Mouse (Mus musculus): ENCODE measurements around the gene Synpo2l. TPM values are rescaled to one million over a fixed set of nuclear protein-coding genes. Genes with fewer than 3 reads are reported as not detected.
A peak's percentile ranks its signal among the peaks of the same experiment; 100 is the strongest.
"Not testable (repeated sequence)": the region's sequence is repeated elsewhere in the genome, so short reads cannot be mapped to it uniquely, and the experiment has no call there.

Gene Synpo2l
- polyA plus RNA-seq (2011; ENCODE audit: insufficient read length, low read depth, missing spikeins) = 0.33 TPM in 1 of 2 replicates, not detected in the other

GRCm38 (mm10) chr14:20668154-20668810 is at the start of gene Synpo2l:
Gene Synpo2l, minus strand, starts transcription at chr14:20668354.
- Histone ChIP-seq H3K4me3 (ENCODE audit: insufficient read depth, low read length) (no peak within 1 kb of the TSS), H3K4me1 (ENCODE audit: control insufficient read depth, insufficient read depth, low read length) (no peaks in the 10 kb centered on the region), H3K27ac (ENCODE audit: insufficient read depth, low read length) (no peak within 1 kb of the TSS)
- TF ChIP-seq CTCF (IDR thresholded peaks at IDR 0.05; ENCODE audit: borderline replicate concordance, insufficient read depth, low read length) (no peak), POLR2A (IDR thresholded peaks at IDR 0.05; ENCODE audit: low read depth, low read length) (no peak)

- H3K27ac ChIP-seq (ENCODE audit: insufficient read depth, low read length) = no peak overlapping the region
- TF ChIP-seq CTCF (IDR thresholded peaks at IDR 0.05; ENCODE audit: borderline replicate concordance, insufficient read depth, low read length) (no peak), POLR2A (IDR thresholded peaks at IDR 0.05; ENCODE audit: low read depth, low read length) (no peak)
- H3K4me3 ChIP-seq (ENCODE audit: insufficient read depth, low read length) = no peak overlapping the region
- H3K4me1 ChIP-seq (ENCODE audit: control insufficient read depth, insufficient read depth, low read length) = no peaks in the 10 kb centered on the region
Observed at GRCm38 (mm10) chr14:20713832-20714231, 45.7 kb upstream of the Synpo2l start.

- TF ChIP-seq POLR2A (IDR thresholded peaks at IDR 0.05; ENCODE audit: low read depth, low read length) = 0 out of 2 replicates have a peak, but pooled peaks have one; percentile 14
- TF ChIP-seq CTCF (IDR thresholded peaks at IDR 0.05; ENCODE audit: borderline replicate concordance, insufficient read depth, low read length) = no peak
- H3K4me1 ChIP-seq (ENCODE audit: control insufficient read depth, insufficient read depth, low read length) = no peaks in the 10 kb centered on the region
- H3K27ac ChIP-seq (ENCODE audit: insufficient read depth, low read length) = peak overlapping the region; percentile 54
- H3K4me3 ChIP-seq (ENCODE audit: insufficient read depth, low read length) = peak overlapping the region; percentile 100
Observed at GRCm38 (mm10) chr14:20708239-20708638, 40.1 kb upstream of the Synpo2l start.

- TF ChIP-seq POLR2A (IDR thresholded peaks at IDR 0.05; ENCODE audit: low read depth, low read length) = peak; percentile 65
- no peak for TF ChIP-seq CTCF (IDR thresholded peaks at IDR 0.05; ENCODE audit: borderline replicate concordance, insufficient read depth, low read length)
- H3K4me3 ChIP-seq (ENCODE audit: insufficient read depth, low read length) = peak within 1 kb of the TSS; percentile 100
- peak within 1 kb of the TSS; percentile 67 for H3K27ac ChIP-seq (ENCODE audit: insufficient read depth, low read length)
- no peaks in the 10 kb centered on the region for H3K4me1 ChIP-seq (ENCODE audit: control insufficient read depth, insufficient read depth, low read length)
Observed at GRCm38 (mm10) chr14:20707201-20708190, 39.3 kb upstream of the Synpo2l start, which contains the start of gene Zswim8. Gene Zswim8, plus strand, starts transcription at chr14:20707552.

GRCm38 (mm10) chr14:20703461-20703860 is 35.3 kb upstream of the Synpo2l start:
- not testable (repeated sequence) for H3K27ac ChIP-seq (ENCODE audit: insufficient read depth, low read length); H3K4me1 ChIP-seq (ENCODE audit: control insufficient read depth, insufficient read depth, low read length)
- peak overlapping the region; percentile 77 for H3K4me3 ChIP-seq (ENCODE audit: insufficient read depth, low read length)

GRCm38 (mm10) chr14:20702741-20703381 is 34.7 kb upstream of the Synpo2l start, which contains the start of gene Chchd1:
Gene Chchd1, plus strand, starts transcription at chr14:20703006.
- TF ChIP-seq POLR2A (IDR thresholded peaks at IDR 0.05; ENCODE audit: low read depth, low read length) (peak; percentile 74), CTCF (IDR thresholded peaks at IDR 0.05; ENCODE audit: borderline replicate concordance, insufficient read depth, low read length) (no peak)
- peaks cover 6% of the 10 kb centered on the region for H3K4me1 ChIP-seq (ENCODE audit: control insufficient read depth, insufficient read depth, low read length)
- H3K4me3 ChIP-seq (ENCODE audit: insufficient read depth, low read length) = peak within 1 kb of the TSS; percentile 77
- H3K27ac ChIP-seq (ENCODE audit: insufficient read depth, low read length) = peak within 1 kb of the TSS; percentile 92

- peak overlapping the region; percentile 92 for H3K27ac ChIP-seq (ENCODE audit: insufficient read depth, low read length)
- H3K4me3 ChIP-seq (ENCODE audit: insufficient read depth, low read length) = peak overlapping the region; percentile 77
- H3K4me1 ChIP-seq (ENCODE audit: control insufficient read depth, insufficient read depth, low read length) = peaks cover 6% of the 10 kb centered on the region
- TF ChIP-seq CTCF (IDR thresholded peaks at IDR 0.05; ENCODE audit: borderline replicate concordance, insufficient read depth, low read length) (no peak), POLR2A (IDR thresholded peaks at IDR 0.05; ENCODE audit: low read depth, low read length) (no peak)
Observed at GRCm38 (mm10) chr14:20702096-20702740, 34.1 kb upstream of the Synpo2l start.

- no peak for TF ChIP-seq CTCF (IDR thresholded peaks at IDR 0.05; ENCODE audit: borderline replicate concordance, insufficient read depth, low read length)
- H3K27ac ChIP-seq (ENCODE audit: insufficient read depth, low read length) = peak overlapping the region; percentile 92
- peaks cover 6% of the 10 kb centered on the region for H3K4me1 ChIP-seq (ENCODE audit: control insufficient read depth, insufficient read depth, low read length)
- peak overlapping the region; percentile 77 for H3K4me3 ChIP-seq (ENCODE audit: insufficient read depth, low read length)
Observed at GRCm38 (mm10) chr14:20701554-20701953, 33.4 kb upstream of the Synpo2l start.

GRCm38 (mm10) chr14:20700362-20700761 is 32.2 kb upstream of the Synpo2l start:
- Histone ChIP-seq H3K27ac (ENCODE audit: insufficient read depth, low read length) (no peak overlapping the region), H3K4me3 (ENCODE audit: insufficient read depth, low read length) (no peak overlapping the region), H3K4me1 (ENCODE audit: control insufficient read depth, insufficient read depth, low read length) (peaks cover 8% of the 10 kb centered on the region)
- no peak for TF ChIP-seq POLR2A (IDR thresholded peaks at IDR 0.05; ENCODE audit: low read depth, low read length)
- no peak for TF ChIP-seq CTCF (IDR thresholded peaks at IDR 0.05; ENCODE audit: borderline replicate concordance, insufficient read depth, low read length)

Data from embryonic fibroblast, embryonic 13.5 days (primary cell).